Mouse (Mus musculus): ENCODE data around the gene Asic2.

- TF ChIP-seq EP300 (optimal IDR thresholded peaks at IDR 0.05), result no peak
- TF ChIP-seq CTCF (IDR thresholded peaks at IDR 0.05; ENCODE audit: low read depth), result no peak
Measured at GRCm38 (mm10) chr11:80856827-80857226, 1111.4 kb downstream of the Asic2 start.

All from stomach, postnatal 0 days (tissue).